Mouse (Mus musculus) hindbrain, embryonic 15.5 days (tissue): ENCODE data around the gene Glra4. TPM values are rescaled to one million over a fixed set of nuclear protein-coding genes. Genes with fewer than 3 reads are reported as not detected.

ENCODE experiments used
- ATAC-seq: fragments of 200-750 bp; cut with Nextera tagmentation; 2 replicates; pipeline ENCODE4 v1.8.0; 2017; ENCODE audit warnings: low read depth, moderate number of reproducible peaks, moderate TSS enrichment; ENCODE audit not compliant: low FRiP score
- H3K27ac ChIP-seq: fragments of 300-500 bp; sonication (generic); replicated peaks from 2 replicates; pipeline ENCODE4 v1.5.1; 2015; ENCODE audit warnings: mild to moderate bottlenecking, inconsistent platforms
- H3K27me3 ChIP-seq: fragments of 300-500 bp; sonication (generic); 2 replicates; pipeline ENCODE4 v1.6.1; 2015; ENCODE audit warnings: control low read depth, inconsistent platforms
- H3K36me3 ChIP-seq: fragments of 300-500 bp; sonication (generic); 2 replicates; pipeline ENCODE4 v1.6.1; 2015; ENCODE audit warnings: control low read depth, inconsistent platforms
- H3K4me1 ChIP-seq: fragments of 300-500 bp; sonication (generic); replicated peaks from 2 replicates; pipeline ENCODE4 v1.6.1; 2015; ENCODE audit warnings: control low read depth, inconsistent platforms
- H3K4me2 ChIP-seq: fragments of 300-500 bp; sonication (generic); 2 replicates; pipeline ENCODE4 v1.6.1; 2015; ENCODE audit warnings: moderate library complexity, mild to moderate bottlenecking, inconsistent platforms
- H3K4me3 ChIP-seq: fragments of 300-500 bp; sonication (generic); 2 replicates; pipeline ENCODE4 v1.5.1; 2015; ENCODE audit warnings: mild to moderate bottlenecking, inconsistent platforms
- H3K9ac ChIP-seq: fragments of 300-500 bp; sonication (generic); 2 replicates; pipeline ENCODE4 v1.6.1; 2015; ENCODE audit warnings: inconsistent platforms
- H3K9me3 ChIP-seq: fragments of 300-500 bp; sonication (generic); 2 replicates; pipeline ENCODE4 v1.6.1; 2016; ENCODE audit warnings: control low read depth, inconsistent platforms
- WGBS: fragments of 180-500 bp; shearing (Covaris S2); methylation state at CpG from one replicate; pipeline ENCODE4 v1.1.7; 2015; 5-methylcytosine and 5-hydroxymethylcytosine counted together
- polyA plus RNA-seq: library from polyadenylated mRNA; unstranded; fragments of >200 nt; fragmentation: Nextera tagmentation; extraction: Ambion mirVana; gene quantifications from 2 replicates; pipeline ENCODE4 v1.2.1, GENCODE M21; 2015

Gene Glra4
- polyA plus RNA-seq, 1 experiment from 2014 or later: 0.13 TPM

DNA sequence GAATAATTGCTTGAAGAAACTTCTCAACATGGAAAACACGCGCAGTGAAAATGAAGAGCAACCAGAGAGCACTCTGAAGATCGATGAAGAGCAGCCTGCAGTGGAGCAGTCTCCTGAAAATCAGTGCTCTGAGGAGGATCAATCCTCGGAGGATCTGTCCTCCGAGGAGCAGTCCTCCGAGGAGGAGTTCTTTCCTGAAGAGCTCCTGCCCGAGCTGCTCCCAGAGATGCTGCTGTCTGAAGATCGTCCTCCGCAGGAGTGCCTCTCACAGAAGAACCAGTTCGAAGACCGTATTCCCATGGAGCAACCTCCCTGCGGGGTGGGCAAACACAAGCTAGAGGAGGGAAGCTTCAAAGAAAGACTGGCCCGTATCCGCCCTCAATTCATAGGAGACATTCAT, 71.2 kb downstream of the Glra4 start:
- H3K27ac ChIP-seq: peak overlapping the region; percentile 93
- H3K4me2 ChIP-seq: peak overlapping the region; percentile 64
- no peaks in the 10 kb centered on the region; the same call in 1 of the 2 replicates for H3K27me3 ChIP-seq
- H3K4me3 ChIP-seq: peak overlapping the region; percentile 52
- H3K9me3 ChIP-seq: no peaks in the 10 kb centered on the region
- peak; percentile 54 for ATAC-seq
- peaks cover 5% of the 10 kb centered on the region; the same call in 1 of the 2 replicates for H3K4me1 ChIP-seq
- H3K36me3 ChIP-seq: no peaks in the 10 kb centered on the region
- whole genome bisulfite sequencing: 17% methylated on average over 14 of the region's 14 CpGs
- H3K9ac ChIP-seq: peak overlapping the region; percentile 56

DNA sequence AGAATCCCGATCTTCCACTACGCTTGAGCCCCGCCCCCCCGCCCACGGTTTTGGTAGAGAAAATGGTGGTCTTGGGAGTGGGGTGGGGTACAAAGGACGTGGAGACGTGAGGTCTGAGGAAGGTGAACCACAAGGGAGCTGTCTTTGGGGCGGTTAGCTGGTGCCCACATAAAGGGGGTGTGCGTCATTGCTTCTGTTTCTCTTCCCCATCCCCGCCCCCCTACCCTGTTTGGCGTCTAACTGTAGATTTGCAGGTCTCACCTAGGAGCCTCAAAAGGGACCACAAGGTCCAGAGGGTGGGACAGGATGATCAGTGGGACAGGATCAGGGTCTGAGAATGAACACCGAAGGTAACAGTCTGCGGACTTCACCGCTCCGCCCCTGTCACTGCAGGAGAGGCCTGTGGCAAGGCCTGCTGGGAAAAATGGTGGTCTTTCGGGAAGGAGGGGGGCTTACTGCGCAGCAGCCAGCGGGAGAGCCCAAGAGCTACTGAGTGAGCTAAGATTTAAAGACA, 71.7 kb downstream of the Glra4 start:
- peak overlapping the region; percentile 52 for H3K4me3 ChIP-seq
- no peaks in the 10 kb centered on the region for H3K9me3 ChIP-seq
- no peaks in the 10 kb centered on the region for H3K36me3 ChIP-seq
- no peaks in the 10 kb centered on the region; the same call in 1 of the 2 replicates for H3K27me3 ChIP-seq
- 24% methylated on average over 18 of the region's 18 CpGs for WGBS
- H3K4me2 ChIP-seq: peak overlapping the region; percentile 64
- peaks cover 5% of the 10 kb centered on the region; the same call in 1 of the 2 replicates for H3K4me1 ChIP-seq
- ATAC-seq: peak; percentile 90
- H3K27ac ChIP-seq: peak overlapping the region; percentile 93
- peak overlapping the region; percentile 56 for H3K9ac ChIP-seq

Other genes starting within 250 kb of the Glra4 start
- gene Kir3dl2, start 236.1 kb downstream of the Glra4 start, polyA plus RNA-seq: 0.14 TPM in 1 of 2 replicates, not detected in the other
- gene Tceal3, start 189.3 kb downstream of the Glra4 start, polyA plus RNA-seq: 78.2 and 87.9 TPM in 2 replicates
- 21.8 and 23.2 TPM in 2 replicates for gene Tceal1, start 72.2 kb downstream of the Glra4 start, polyA plus RNA-seq
- gene Morf4l2, start 36.5 kb downstream of the Glra4 start, polyA plus RNA-seq: 523 and 538 TPM in 2 replicates
- 15.0 and 16.4 TPM in 2 replicates for gene Plp1, start 42.5 kb upstream of the Glra4 start, polyA plus RNA-seq
- gene Rab9b, start 88.6 kb upstream of the Glra4 start, polyA plus RNA-seq: 21.3 and 24.2 TPM in 2 replicates
- gene H2bfm, start 147.2 kb upstream of the Glra4 start, polyA plus RNA-seq: not detected in 2 replicates
- gene Tmsb15b2, start 195.4 kb upstream of the Glra4 start, polyA plus RNA-seq: 78.8 and 84.8 TPM in 2 replicates
- 7.5 and 8.4 TPM in 2 replicates for gene Tmsb15l, start 196.7 kb upstream of the Glra4 start, polyA plus RNA-seq
- 29.2 and 36.6 TPM in 2 replicates for gene Tmsb15b1, start 196.7 kb upstream of the Glra4 start, polyA plus RNA-seq
- 409 and 412 TPM in 2 replicates for gene Zcchc18, start 213.0 kb upstream of the Glra4 start, polyA plus RNA-seq